Mouse (Mus musculus): ENCODE results near the gene Runx1. TPM values are rescaled to one million over a fixed set of nuclear protein-coding genes. Genes with fewer than 3 reads are reported as not detected.
A peak's percentile ranks its signal among the peaks of the same experiment; 100 is the strongest.

The Runx1 gene
- polyA plus RNA-seq, 1 experiment from 2014 or later, result 3.3 TPM

DNA sequence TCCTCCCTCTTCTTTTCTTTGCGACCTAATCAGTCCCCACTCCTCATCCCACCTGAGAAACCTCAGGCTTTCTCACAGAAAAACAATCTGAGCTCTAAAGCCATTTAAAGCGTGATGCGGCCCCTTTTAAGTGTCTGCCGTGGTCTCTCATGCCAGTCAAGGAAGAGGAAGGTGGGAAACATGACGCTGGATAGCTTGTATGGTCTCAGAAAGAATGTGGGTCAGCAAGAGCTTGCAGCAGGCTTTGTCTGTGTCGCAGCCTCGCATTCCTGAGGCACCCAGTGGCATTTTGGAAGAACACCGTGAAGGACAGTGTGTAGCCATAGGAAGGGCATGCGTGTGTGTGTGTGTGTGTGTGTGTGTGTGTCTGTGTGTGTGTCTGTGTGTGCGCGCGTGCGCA lies 179.8 kb downstream of the Runx1 start:
- no peak overlapping the region for H3K27ac ChIP-seq (ENCODE audit: low read depth)
- no peak overlapping the region for H3K4me2 ChIP-seq (ENCODE audit: low read length)
- H3K36me3 ChIP-seq (ENCODE audit: control insufficient read depth, insufficient read depth, low read length), result no peaks in the 10 kb centered on the region
- WGBS, result 67% methylated on average over 13 of the region's 13 CpGs
- H3K9ac ChIP-seq (ENCODE audit: low read length), result no peak overlapping the region
- no peak for ATAC-seq (replicated peaks; ENCODE audit: low FRiP score, low TSS enrichment, low read depth)
- no peak for DNase-seq (ENCODE audit: low spot score)
- no peak overlapping the region for H3K4me3 ChIP-seq (ENCODE audit: low read depth, low read length)
- H3K4me1 ChIP-seq (replicated peaks; ENCODE audit: control insufficient read depth, insufficient read depth, low read length), result peaks cover 9% of the 10 kb centered on the region; the same call in 1 of the 2 replicates
- H3K9me3 ChIP-seq (ENCODE audit: control insufficient read depth, low read length), result no peaks in the 10 kb centered on the region
- H3K27me3 ChIP-seq (replicated peaks; ENCODE audit: control insufficient read depth, insufficient read depth, low read length), result no peaks in the 10 kb centered on the region

DNA sequence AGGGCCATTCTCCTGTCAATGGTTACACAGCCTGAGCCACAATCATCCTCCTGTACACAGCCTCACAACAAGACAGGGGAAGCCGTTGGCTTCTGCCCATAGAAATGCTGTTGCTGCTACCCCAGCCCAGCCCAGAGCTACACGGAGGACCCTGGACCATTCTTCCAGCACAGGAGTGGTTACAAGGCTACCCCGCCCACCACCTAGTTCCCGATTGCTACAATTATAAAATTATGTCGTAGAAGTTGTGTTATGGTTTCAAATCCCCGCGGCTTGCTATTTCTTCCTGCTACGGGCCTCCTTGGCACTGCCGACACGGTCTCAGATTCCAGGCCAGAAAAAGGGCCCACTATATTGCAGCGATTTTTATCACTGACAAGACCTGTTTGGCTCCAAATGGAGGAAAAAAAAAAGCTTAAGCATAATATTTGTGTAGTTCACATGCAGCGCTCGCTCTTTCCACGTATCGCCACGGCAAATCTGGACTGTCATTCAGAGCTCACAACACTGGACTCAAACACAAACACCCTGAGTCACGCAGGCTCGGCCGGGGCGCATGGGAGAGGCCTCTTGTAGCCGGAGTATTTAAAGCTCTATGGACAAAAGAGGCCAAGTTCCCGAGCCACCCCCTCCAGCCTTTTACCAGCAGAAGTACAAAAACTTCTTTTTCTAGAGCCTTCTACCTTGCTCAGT lies 180.4 kb downstream of the Runx1 start:
- DNase-seq (ENCODE audit: low spot score), result no peak
- Histone ChIP-seq H3K9me3 (ENCODE audit: control insufficient read depth, low read length) (no peaks in the 10 kb centered on the region), H3K9ac (ENCODE audit: low read length) (no peak overlapping the region), H3K36me3 (ENCODE audit: control insufficient read depth, insufficient read depth, low read length) (no peaks in the 10 kb centered on the region), H3K27ac (ENCODE audit: low read depth) (no peak overlapping the region), H3K4me3 (ENCODE audit: low read depth, low read length) (no peak overlapping the region), H3K27me3 (replicated peaks; ENCODE audit: control insufficient read depth, insufficient read depth, low read length) (no peaks in the 10 kb centered on the region), H3K4me2 (ENCODE audit: low read length) (no peak overlapping the region), H3K4me1 (replicated peaks; ENCODE audit: control insufficient read depth, insufficient read depth, low read length) (peaks cover 9% of the 10 kb centered on the region; the same call in 1 of the 2 replicates)
- whole genome bisulfite sequencing, result 62% methylated on average over 22 of the region's 22 CpGs
- ATAC-seq (replicated peaks; ENCODE audit: low FRiP score, low TSS enrichment, low read depth), result no peak

DNA sequence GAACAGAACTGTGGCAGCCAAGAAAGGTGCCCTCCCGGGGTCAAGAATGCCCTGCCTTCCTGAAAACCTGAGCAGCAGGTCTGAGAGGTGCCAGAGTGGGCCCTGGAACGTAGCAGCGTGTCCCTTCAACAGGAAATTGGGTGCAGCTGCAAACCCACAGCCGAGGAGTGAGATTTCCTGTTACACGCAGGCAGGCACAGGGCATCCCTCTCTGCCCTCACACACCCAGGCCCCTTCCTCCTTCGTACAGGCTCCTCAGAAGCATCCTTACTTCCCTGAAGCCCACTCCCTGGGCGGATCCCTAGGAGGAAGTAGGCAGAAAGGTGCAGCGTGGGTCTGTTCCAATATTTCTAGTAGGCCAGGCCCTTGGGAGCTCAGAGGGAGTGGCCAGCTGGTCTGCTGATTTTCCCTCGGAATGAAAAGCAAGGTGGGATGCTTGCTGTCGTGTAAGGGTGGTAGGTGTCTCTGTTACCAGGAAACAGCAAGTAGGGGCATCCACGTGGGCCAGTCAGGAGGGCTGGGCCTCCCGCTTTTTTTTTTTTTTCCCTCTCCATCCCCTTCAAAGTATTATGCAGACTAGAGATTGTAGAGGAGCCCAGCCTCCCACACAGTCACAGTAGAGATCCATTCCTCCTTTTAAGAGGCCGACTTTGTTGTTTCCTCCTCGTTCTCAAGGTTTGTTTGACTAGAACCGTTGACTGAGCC lies 181.1 kb downstream of the Runx1 start:
- DNase-seq (ENCODE audit: low spot score), result no peak
- 44% methylated on average over 15 of the region's 15 CpGs for WGBS
- Histone ChIP-seq H3K36me3 (ENCODE audit: control insufficient read depth, insufficient read depth, low read length) (no peaks in the 10 kb centered on the region), H3K9me3 (ENCODE audit: control insufficient read depth, low read length) (no peaks in the 10 kb centered on the region), H3K27ac (ENCODE audit: low read depth) (no peak overlapping the region), H3K27me3 (replicated peaks; ENCODE audit: control insufficient read depth, insufficient read depth, low read length) (no peaks in the 10 kb centered on the region), H3K4me2 (ENCODE audit: low read length) (no peak overlapping the region), H3K4me1 (replicated peaks; ENCODE audit: control insufficient read depth, insufficient read depth, low read length) (peaks cover 9% of the 10 kb centered on the region; the same call in 1 of the 2 replicates), H3K4me3 (ENCODE audit: low read depth, low read length) (no peak overlapping the region), H3K9ac (ENCODE audit: low read length) (no peak overlapping the region)
- ATAC-seq (replicated peaks; ENCODE audit: low FRiP score, low TSS enrichment, low read depth), result no peak; the same call in 1 of the 2 replicates

DNA sequence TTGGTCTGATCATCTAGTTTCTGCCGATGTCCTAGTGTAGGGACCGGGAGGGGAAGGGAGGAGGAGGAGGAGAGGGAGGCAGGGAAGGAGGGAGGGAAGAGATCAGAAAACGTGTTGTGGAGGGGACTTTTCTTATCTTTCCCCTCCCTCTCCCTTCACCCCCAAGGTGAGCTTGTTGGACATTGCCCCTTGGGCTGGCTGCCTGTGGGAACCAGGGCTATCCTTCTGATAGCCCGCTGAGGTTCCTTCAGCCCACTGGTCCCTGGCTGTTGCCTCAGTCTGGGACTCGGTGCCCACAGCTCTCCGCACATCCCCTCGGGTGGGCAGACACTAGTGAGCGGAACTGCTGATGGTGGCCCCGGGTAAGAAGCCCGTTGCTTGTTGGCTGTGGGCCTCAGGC lies 181.6 kb downstream of the Runx1 start:
- Histone ChIP-seq H3K27me3 (replicated peaks; ENCODE audit: control insufficient read depth, insufficient read depth, low read length) (no peaks in the 10 kb centered on the region), H3K9me3 (ENCODE audit: control insufficient read depth, low read length) (no peaks in the 10 kb centered on the region), H3K27ac (ENCODE audit: low read depth) (no peak overlapping the region), H3K4me2 (ENCODE audit: low read length) (no peak overlapping the region), H3K4me1 (replicated peaks; ENCODE audit: control insufficient read depth, insufficient read depth, low read length) (peaks cover 9% of the 10 kb centered on the region; the same call in 1 of the 2 replicates), H3K9ac (ENCODE audit: low read length) (no peak overlapping the region), H3K36me3 (ENCODE audit: control insufficient read depth, insufficient read depth, low read length) (no peaks in the 10 kb centered on the region), H3K4me3 (ENCODE audit: low read depth, low read length) (no peak overlapping the region)
- ATAC-seq (replicated peaks; ENCODE audit: low FRiP score, low TSS enrichment, low read depth), result peak; percentile 44
- 74% methylated on average over 10 of the region's 10 CpGs for WGBS
- no peak for DNase-seq (ENCODE audit: low spot score)

DNA sequence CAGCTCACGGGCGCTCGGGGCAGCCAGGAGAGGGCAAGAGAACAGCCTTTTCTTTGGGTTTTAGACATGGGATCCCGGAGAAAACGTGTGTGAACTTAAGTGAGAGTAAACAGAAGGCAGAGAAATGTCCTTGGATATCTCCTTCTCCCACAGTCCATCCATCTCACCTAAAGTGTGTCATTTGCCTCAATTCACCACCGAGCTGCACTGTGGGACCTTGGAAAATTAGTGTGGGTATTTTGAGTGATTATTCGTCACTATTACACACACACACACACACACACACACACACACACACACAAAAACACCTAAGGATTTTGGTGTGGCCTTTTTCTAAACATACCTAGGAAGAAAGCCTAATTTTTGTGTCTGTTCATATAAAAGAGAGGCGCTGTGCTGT lies 183.7 kb downstream of the Runx1 start:
- Histone ChIP-seq H3K27me3 (replicated peaks; ENCODE audit: control insufficient read depth, insufficient read depth, low read length) (no peaks in the 10 kb centered on the region), H3K9ac (ENCODE audit: low read length) (no peak overlapping the region), H3K27ac (ENCODE audit: low read depth) (no peak overlapping the region), H3K4me2 (ENCODE audit: low read length) (no peak overlapping the region), H3K36me3 (ENCODE audit: control insufficient read depth, insufficient read depth, low read length) (no peaks in the 10 kb centered on the region), H3K4me1 (replicated peaks; ENCODE audit: control insufficient read depth, insufficient read depth, low read length) (peaks cover 9% of the 10 kb centered on the region; the same call in 1 of the 2 replicates), H3K9me3 (ENCODE audit: control insufficient read depth, low read length) (no peaks in the 10 kb centered on the region), H3K4me3 (ENCODE audit: low read depth, low read length) (no peak overlapping the region)
- DNase-seq (ENCODE audit: low spot score), result no peak
- no peak for ATAC-seq (replicated peaks; ENCODE audit: low FRiP score, low TSS enrichment, low read depth)
- WGBS, result 81% methylated on average over 8 of the region's 8 CpGs

DNA sequence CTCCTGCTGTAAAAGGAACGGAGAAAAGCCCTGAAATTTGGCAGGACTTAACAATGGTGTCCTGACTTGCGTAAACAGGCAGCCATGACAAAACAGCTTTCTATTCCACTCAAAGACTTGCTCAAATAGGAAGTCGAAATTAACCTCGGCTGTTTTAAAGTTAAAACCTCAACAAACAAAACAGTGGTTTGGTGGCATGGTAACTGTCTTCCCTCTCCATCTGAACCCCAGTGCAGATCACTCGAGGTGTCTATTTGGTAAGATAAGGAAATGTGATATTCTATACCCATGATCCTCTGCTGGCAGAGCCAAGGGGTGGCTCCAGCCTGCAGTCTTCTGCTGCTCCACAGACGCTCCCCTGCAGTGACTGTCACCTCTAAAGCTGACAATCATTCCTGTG lies 184.9 kb downstream of the Runx1 start:
- WGBS, result 73% methylated on average over 6 of the region's 6 CpGs
- Histone ChIP-seq H3K4me2 (ENCODE audit: low read length) (no peak overlapping the region), H3K9ac (ENCODE audit: low read length) (no peak overlapping the region), H3K36me3 (ENCODE audit: control insufficient read depth, insufficient read depth, low read length) (no peaks in the 10 kb centered on the region), H3K27ac (ENCODE audit: low read depth) (no peak overlapping the region), H3K4me3 (ENCODE audit: low read depth, low read length) (no peak overlapping the region), H3K9me3 (ENCODE audit: control insufficient read depth, low read length) (no peaks in the 10 kb centered on the region), H3K27me3 (replicated peaks; ENCODE audit: control insufficient read depth, insufficient read depth, low read length) (no peaks in the 10 kb centered on the region), H3K4me1 (replicated peaks; ENCODE audit: control insufficient read depth, insufficient read depth, low read length) (peaks cover 9% of the 10 kb centered on the region; the same call in 1 of the 2 replicates)
- ATAC-seq (replicated peaks; ENCODE audit: low FRiP score, low TSS enrichment, low read depth) (no peak), DNase-seq (ENCODE audit: low spot score) (no peak)

DNA sequence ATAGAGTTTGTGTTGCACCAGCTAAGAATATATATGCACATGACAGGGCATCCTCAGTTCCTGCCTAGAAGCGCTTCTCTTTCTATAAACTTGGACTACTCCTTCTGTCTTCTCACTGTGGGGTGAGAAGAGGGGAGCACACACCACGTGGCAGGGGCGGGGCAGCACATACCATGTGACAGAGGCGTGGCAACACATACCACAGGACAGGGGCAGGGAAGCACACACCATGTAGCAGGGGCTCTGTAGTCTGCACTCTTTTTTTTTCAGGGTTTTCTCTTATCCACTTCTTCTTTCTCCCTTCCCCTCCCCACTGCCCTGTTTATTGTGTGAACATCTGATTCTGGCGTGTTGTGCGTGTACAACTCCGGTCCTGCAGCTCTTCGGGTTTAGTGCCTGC lies 186.9 kb downstream of the Runx1 start:
- Histone ChIP-seq H3K4me3 (ENCODE audit: low read depth, low read length) (no peak overlapping the region), H3K27me3 (replicated peaks; ENCODE audit: control insufficient read depth, insufficient read depth, low read length) (no peaks in the 10 kb centered on the region), H3K9me3 (ENCODE audit: control insufficient read depth, low read length) (no peaks in the 10 kb centered on the region), H3K4me1 (replicated peaks; ENCODE audit: control insufficient read depth, insufficient read depth, low read length) (no peaks in the 10 kb centered on the region), H3K36me3 (ENCODE audit: control insufficient read depth, insufficient read depth, low read length) (no peaks in the 10 kb centered on the region), H3K9ac (ENCODE audit: low read length) (no peak overlapping the region), H3K4me2 (ENCODE audit: low read length) (no peak overlapping the region), H3K27ac (ENCODE audit: low read depth) (no peak overlapping the region)
- DNase-seq (ENCODE audit: low spot score) (no peak), ATAC-seq (replicated peaks; ENCODE audit: low FRiP score, low TSS enrichment, low read depth) (no peak)
- WGBS, result 71% methylated on average over 8 of the region's 8 CpGs

DNA sequence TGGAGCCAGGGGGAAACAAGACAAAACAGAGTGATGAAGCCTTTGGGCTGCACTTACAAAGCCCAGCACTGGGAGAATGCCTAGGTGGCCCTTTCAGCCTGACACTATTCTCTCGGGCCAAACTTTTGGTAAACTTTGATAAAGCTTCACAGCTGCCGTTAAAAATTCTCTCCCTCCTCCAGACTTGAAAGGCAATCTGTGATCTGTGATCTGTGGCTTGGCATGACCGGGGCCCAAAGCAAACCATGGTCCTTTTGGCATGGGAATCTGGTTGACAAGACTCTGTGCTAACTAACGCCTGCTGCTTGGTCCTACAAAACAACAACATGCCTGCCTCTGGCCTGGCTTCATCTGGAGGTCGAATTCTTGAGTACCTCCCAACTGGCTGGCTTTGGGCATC lies 188.9 kb downstream of the Runx1 start:
- WGBS, result 63% methylated on average over 5 of the region's 5 CpGs
- DNase-seq (ENCODE audit: low spot score) (no peak), ATAC-seq (replicated peaks; ENCODE audit: low FRiP score, low TSS enrichment, low read depth) (no peak)
- no peak overlapping the region for H3K4me2 ChIP-seq (ENCODE audit: low read length)
- H3K27ac ChIP-seq (ENCODE audit: low read depth), result no peak overlapping the region
- H3K27me3 ChIP-seq (replicated peaks; ENCODE audit: control insufficient read depth, insufficient read depth, low read length), result no peaks in the 10 kb centered on the region
- no peak overlapping the region for H3K9ac ChIP-seq (ENCODE audit: low read length)
- no peaks in the 10 kb centered on the region for H3K9me3 ChIP-seq (ENCODE audit: control insufficient read depth, low read length)
- no peak overlapping the region for H3K4me3 ChIP-seq (ENCODE audit: low read depth, low read length)
- no peaks in the 10 kb centered on the region for H3K36me3 ChIP-seq (ENCODE audit: control insufficient read depth, insufficient read depth, low read length)
- H3K4me1 ChIP-seq (replicated peaks; ENCODE audit: control insufficient read depth, insufficient read depth, low read length), result peaks cover 3% of the 10 kb centered on the region; the same call in 1 of the 2 replicates
